Mouse (Mus musculus): Measurements from ENCODE around the gene Ccr1.

- TF ChIP-seq CTCF (IDR thresholded peaks at IDR 0.05; ENCODE audit: extremely low read depth, insufficient read depth, insufficient read length, insufficient replicate concordance) (no peak), POLR2A (IDR thresholded peaks at IDR 0.05; ENCODE audit: low read depth, low read length) (no peak)
These were observed 17.3 kb downstream of the Ccr1 start for GRCm38 (mm10) chr9:123951176-123951575.

All from spleen, adult 2 months (tissue).